Mouse (Mus musculus) adrenal gland, adult 2 months (tissue): Measurements from ENCODE around the gene Col27a1. TPM values are rescaled to one million over a fixed set of nuclear protein-coding genes. Genes with fewer than 3 reads are reported as not detected.

Source experiments
- DNase-seq: peaks from one replicate; pipeline ENCODE4 v3.0.0; 2021
- polyA plus RNA-seq: library from polyadenylated mRNA; depleted of rRNA; stranded (reverse); fragments of >200 nt; gene quantifications from 2 replicates; pipeline ENCODE4 v1.2.3, GENCODE M21; 2012
- total RNA-seq, 2 experiments: library from RNA; stranded (reverse); gene quantifications; 2 replicates each; pipeline ENCODE4 v1.2.3; 2021

The Col27a1 gene
- total and polyA plus RNA-seq, 3 experiments, result 8.4 to 13.0 (median 12.9) TPM

DNA sequence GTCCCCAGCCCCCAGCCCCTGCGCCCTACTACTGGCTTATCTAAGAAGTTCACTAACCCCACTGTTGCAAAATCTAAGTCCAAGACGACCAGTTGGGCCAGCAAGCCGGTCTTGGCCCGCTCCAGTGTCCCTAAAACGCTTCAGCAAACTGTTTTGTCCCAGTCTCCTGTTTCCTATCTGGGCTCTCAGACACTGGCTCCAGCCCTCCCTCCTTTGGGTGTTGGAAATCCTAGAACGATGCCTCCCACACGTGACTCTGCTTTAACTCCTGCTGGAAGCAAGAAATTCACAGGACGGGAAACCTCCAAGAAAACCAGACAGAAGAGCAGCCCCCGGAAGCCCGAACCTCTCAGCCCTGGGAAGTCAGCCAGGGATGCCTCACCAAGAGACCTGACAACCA lies 11.6 kb downstream of the Col27a1 start:
- no peak for DNase-seq

GRCm38 (mm10) chr4:63226164-63226882 lies 12.5 kb downstream of the Col27a1 start:
- no peak for DNase-seq

- no peak for DNase-seq
These were observed 13.1 kb downstream of the Col27a1 start for GRCm38 (mm10) chr4:63226883-63227235.

DNA sequence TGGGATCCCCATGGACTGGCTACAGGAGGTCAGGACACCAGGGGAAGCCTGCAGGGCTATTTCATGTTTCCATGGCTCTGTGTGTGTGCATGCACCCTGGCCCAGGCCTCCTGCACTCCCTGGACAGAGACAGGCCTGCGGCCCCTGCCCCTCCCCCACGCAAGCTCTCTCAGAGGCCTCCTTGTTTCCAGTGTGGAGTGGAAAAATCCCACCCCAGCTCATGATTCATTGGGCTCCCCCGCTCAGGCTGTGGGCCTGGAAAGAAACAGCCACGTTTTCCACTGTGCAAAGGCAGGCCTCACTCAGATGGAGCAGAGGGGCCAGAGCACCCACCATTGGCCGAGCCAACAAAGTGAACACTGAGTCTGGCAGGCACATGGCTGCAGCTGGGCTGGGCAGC lies 15.1 kb downstream of the Col27a1 start:
- DNase-seq, result peak; percentile 70

DNA sequence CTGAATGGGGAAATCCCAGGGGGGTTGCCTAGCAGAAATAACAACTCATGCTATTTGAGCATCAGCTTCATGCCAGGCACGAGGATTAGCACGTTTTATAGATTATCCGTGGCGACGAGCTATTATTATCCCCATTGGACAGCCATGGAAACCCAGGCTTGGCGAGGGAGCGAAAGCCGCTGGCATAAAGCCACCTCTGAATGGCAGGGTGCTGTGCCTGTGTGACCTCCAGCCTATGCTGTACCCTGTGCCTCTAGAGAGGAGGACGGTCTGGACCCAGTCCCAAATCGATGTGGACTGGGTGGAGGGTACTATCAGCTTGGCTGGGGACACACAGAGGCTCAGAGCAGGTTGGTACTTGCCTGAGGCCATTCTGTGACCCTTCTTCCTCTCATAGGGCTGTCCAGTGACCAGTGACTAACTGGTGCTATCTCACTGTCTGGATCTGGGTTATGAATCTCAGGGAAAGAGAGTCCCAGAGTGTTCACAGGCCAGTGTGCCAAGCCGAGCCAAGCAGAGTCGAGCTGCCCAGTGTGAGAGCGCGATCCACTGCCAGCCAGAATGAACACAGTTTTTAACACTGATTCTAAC lies 16.3 kb downstream of the Col27a1 start:
- DNase-seq, result peak; percentile 50

- DNase-seq, result peak; percentile 84
These were observed 17.3 kb downstream of the Col27a1 start for GRCm38 (mm10) chr4:63231121-63231520.

GRCm38 (mm10) chr4:63232542-63233020 lies 18.8 kb downstream of the Col27a1 start:
- peak; percentile 47 for DNase-seq

DNA sequence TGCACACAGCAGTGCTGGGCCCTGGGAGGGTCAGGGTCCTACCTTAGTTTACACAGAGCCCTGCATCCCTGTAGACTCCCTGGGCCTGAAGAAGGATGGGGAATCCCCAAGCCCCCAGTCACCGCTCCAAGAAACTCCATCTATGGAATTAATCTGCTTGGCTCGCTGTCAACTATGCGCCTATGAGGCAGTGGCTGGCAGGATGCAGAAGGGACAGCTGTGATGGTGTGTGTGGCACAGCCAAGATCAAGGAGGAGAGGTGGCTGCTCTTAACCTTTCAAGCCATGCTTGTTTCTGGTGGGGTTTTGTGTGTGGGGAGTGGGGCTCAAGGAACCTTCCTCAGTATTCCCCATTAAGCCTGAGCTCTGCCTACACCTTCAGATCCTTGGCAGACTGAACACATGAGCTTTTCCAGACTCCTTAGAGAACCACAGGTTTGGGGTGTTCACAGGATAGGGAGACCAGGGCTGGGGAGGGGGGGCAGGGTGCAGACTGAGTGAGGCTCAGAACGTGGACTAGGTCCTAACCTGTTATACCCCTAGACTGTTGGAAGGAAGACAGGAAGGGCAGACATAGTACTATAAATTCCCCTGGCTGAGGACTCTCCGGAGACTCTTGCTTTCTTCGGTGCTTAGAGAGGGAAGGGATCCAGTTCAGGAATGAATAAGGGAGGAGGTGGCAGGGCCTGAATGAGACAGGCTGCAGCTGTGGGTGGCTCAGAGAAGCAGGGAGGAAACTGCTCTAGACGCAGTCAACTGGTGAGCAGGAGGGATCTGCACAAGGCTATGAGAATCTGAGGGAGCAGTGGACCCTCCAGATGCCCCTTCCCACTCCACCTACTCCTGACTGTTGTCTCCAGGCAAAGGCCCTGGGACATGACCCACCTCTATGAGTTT lies 20.0 kb downstream of the Col27a1 start:
- peak; percentile 54 for DNase-seq

DNA sequence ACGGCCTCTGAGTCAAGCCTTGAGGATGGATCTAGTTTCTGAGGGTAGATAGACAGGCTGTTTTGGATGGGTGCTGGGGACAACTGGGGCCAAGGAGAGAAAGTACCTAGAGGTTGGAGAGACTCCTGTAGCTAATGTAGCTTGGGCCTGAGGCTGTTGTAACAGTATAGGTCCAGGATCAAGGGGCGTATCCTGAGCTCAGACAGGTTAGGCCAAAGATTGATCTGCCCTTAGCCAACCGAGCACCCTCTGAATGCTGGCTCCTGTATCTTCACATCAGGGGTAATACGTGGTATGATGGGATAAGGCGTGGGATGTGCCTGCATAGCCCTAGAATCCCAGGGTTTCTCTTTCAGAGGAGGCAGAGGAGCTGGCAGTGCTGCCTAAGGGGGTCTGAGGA lies 21.0 kb downstream of the Col27a1 start:
- no peak for DNase-seq

DNA sequence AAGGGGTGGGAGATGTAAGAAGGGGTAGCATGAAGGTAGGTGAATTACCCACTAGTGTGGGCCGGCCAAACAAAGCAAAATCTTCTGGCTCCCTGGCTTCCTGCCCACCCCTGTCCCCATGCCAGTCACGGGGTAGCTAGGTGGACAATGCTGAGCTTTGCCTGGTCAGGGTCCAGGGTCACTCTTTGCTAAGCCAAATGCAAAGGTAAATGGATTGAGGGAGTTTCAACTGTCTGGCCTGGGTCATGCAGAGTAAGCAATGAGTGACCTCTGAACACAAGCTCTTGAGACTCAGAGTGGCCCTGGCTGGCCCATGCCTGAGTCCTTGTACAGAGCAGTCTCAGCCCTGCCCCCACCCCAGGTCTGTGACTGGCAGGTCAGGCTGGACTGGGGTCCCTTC lies 22.4 kb downstream of the Col27a1 start:
- DNase-seq, result no peak

DNA sequence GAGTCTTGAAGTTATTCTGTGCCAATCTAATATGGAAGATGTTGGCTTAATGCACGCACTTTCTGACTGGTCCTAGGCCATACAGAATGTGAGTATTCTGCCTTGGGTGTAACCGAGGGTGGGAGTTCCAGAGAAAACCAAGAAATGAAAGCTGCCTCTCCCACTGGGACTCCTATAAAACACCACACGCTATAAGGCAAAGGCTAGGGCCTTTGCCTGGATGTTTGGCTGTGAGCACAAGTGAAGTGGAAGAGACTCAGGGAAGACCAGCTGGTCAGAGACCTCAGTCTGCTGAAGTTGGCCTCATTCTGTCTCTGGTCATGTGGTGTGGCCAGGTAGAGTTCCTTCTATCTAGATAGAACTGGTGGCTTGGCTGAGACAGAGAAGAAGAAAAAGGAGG lies 23.4 kb downstream of the Col27a1 start:
- no peak for DNase-seq

DNA sequence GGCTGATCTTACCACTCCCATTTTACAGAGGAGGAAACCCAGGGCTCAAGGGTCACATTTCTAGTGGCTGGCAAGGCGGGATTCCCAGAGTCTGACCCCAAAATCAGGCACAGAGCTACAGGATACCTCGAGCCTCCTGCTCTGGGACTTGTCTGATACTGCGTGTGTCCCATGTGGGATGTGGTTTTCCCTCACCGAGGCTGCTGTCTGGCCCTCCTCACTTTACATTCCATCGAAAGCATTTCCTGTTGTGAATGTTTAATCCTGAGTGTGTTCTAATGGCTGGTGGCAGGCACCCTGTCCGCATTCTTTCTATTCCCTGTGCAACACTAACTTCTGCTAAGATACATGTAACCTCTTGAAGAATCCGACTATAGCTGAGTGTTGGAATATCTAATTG lies 24.3 kb downstream of the Col27a1 start:
- no peak for DNase-seq

DNA sequence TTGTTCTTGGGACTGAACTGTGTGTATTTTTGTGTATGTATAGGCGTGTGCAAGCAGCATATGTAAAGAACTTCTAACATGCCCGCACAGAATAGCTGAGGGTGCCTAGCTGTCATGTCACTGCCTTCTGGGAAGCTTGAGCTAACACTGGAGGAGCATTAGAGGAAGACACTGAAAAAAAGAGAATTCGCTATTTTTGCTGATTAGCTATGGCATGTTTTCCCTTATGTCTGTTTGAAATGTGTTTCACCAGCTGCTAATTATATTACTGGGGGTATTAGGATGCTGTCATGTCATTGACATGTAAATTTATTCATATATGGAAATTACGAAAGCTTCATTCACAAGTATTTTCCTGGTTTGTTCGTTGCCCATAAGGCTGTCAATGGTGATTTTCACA lies 24.9 kb downstream of the Col27a1 start:
- DNase-seq, result no peak

DNA sequence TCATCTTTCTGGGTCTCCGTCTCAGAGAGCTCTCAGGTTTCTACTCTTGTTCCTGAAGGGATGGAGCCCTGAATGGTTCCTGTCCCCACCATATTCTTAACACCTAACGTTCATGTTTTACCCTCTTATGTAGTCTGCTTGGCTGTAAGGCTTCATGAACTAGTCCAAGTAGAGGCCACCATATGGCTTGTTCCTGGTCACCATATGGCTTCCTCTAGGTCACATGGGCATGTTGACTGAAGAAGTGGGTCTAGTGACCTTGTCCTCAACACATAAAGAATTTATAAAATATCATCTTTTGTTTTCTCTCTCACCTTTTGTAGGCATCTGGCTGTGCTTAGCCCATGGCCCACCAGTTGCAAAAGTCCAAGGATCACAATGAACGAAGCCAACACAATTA lies 27.2 kb downstream of the Col27a1 start:
- DNase-seq, result no peak

- DNase-seq, result no peak
These were observed 34.2 kb downstream of the Col27a1 start for GRCm38 (mm10) chr4:63247991-63248390.

GRCm38 (mm10) chr4:63248951-63249350 lies 35.1 kb downstream of the Col27a1 start:
- peak; percentile 76 for DNase-seq

- no peak for DNase-seq
These were observed 38.0 kb downstream of the Col27a1 start for GRCm38 (mm10) chr4:63251760-63252159.

DNA sequence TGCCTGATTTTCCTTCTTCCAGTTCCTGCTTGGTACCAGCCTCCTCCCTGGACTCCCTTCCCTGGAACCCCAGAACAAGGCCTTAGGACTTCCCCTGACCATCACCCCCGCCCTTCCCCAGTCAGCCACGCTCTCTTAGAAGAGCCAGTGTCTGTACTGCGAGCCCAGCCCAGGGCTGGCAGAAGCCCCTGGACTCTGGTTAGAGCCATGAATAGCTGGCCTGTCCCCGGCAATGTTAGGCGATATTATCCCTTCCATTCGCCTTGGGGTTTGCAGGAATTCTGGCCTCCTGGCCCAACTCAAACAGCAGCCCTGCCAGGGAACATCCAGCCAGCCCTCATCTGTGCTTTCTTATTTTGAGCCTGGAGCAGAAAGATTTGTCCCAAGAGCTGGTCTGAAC lies 39.9 kb downstream of the Col27a1 start:
- no peak for DNase-seq

DNA sequence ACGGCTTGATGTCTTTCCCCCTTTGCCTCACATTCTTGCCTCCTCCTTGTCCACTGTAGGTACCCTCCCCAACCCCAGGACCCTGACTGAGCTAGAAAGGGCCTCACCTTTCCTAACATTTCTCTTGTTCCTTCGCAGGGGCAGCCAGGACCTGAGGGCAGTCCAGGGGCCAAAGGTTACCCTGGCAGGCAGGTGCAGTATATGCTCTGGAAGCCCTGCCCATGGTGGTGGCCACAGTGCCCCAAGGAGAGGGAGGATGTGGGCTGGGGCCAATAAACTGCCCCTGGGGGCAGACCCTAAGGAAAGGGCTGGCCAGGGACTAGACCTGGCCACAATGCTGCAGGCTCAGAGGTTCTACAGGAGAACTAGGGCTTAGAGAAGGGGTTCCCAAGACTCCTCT lies 40.3 kb downstream of the Col27a1 start:
- DNase-seq, result no peak

GRCm38 (mm10) chr4:63256371-63256770 lies 42.6 kb downstream of the Col27a1 start:
- no peak for DNase-seq

DNA sequence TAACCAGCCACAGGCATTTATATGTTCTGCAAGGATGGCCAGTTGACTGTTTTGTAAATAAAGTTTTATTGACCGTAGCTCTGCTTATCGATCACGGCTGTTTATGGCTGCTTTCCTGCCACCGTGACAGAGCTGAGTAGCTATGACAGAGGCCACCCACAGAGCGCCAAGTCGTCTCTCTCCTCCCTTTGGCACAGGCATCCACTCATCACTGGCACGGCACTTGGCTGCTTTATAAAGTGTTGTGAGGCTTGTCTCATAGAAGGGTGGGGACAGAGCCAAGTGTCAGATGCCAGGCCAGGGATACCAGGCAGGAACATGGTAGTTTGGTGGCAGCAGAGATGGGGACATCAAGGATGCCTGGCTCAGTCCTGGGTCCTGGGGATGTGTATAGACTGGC lies 43.5 kb downstream of the Col27a1 start:
- no peak for DNase-seq

DNA sequence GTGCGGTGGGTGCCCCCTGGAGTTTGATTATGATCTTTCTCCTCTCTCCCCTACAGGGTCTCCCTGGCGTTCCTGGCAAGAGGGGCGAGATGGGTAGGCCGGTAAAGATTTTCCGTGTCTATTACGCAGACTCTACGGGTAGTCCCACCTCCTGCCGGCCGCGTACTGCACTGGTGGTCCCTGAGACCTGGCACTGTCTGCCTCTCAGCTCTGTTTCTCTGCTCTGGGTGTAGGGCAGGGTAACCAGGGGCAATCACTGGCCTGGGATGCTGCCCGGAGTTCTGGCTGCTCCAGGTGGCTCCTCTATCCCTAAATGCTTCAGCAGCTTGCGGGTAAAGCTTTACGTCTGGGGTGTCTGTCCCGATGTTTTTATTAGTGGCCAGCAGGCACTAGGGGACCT lies 44.3 kb downstream of the Col27a1 start:
- no peak for DNase-seq

DNA sequence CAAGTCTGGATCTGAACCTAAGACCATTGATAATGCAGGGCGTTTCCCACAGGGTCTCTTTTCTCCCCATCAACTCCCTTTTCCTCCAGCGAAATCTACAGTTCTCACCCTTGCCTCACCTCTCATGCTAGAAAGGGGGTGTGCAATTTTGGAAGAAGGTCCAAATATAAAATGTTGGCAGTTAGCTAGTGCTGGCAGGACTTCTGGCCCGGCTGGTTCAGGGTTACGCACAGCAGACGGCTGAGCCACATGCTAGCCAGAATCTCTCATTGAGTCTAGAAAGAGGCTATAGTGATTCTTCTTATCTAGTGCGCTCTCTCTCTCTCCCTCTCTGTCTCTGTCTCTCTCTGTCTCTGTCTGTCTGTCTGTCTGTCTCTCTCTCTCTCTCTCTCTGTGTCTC lies 45.3 kb downstream of the Col27a1 start:
- no peak for DNase-seq
